In the genomic region with DNA sequence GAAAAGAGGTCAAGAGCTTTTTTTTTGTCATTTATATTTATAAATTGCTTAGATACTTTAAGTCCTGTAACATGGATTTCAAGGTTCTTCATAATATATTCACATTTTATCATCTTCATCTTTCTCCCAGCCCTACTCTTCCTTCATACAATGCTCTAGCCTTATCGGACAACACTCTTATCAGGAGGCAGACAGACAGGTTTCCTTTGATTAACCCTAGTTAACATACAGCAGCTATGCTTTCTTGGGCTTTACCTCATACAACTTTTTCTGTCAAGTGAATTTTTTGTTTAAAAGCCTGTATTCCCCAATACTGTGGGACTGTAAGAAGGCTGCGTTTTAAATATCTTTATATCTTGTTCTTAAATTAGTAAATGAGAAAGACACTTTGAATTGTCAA, we compare ENCODE assay signal across 1 mouse cellular context.
TF ChIP-seq lines count a peak whose summit lies in the region.

No protein-coding gene starts in this region.

TF ChIP-seq in MEL, 35 proteins besides CTCF, POLR2A, EP300 and RAD21:
- TF ChIP-seq ZKSCAN1 (IDR thresholded peaks at IDR 0.05; ENCODE audit: low read depth, low read length) (no peak), POLR2AphosphoS5 (IDR thresholded peaks at IDR 0.05; ENCODE audit: borderline replicate concordance, low read depth, low read length) (no peak), NRF1 (IDR thresholded peaks at IDR 0.05; ENCODE audit: insufficient read depth, low read depth, low read length, poor library complexity, severe bottlenecking) (no peak), KAT2A (conservative IDR thresholded peaks at IDR 0.05; ENCODE audit: low read depth, low read length) (no peak), BHLHE40 (IDR thresholded peaks at IDR 0.05; ENCODE audit: borderline replicate concordance, low read depth, low read length) (no peak), NELFE (IDR thresholded peaks at IDR 0.05; ENCODE audit: low read depth, low read length) (no peak), RCOR1 (IDR thresholded peaks at IDR 0.05; ENCODE audit: low read depth, low read length) (no peak), ETS1 (IDR thresholded peaks at IDR 0.05; ENCODE audit: low read depth, low read length) (peak; percentile 51), USF1 (IDR thresholded peaks at IDR 0.05; ENCODE audit: low read depth, low read length) (no peak), TCF12 (IDR thresholded peaks at IDR 0.05; ENCODE audit: low read depth, low read length) (peak; percentile 76), HCFC1 (IDR thresholded peaks at IDR 0.05; ENCODE audit: low read depth, low read length) (no peak), POLR2AphosphoS2 (IDR thresholded peaks at IDR 0.05; ENCODE audit: low read length) (no peak), ZNF384 (IDR thresholded peaks at IDR 0.05; ENCODE audit: low read depth, low read length) (no peak; the same call in 1 of the 2 replicates), USF2 (IDR thresholded peaks at IDR 0.05; ENCODE audit: borderline replicate concordance in 1 of 2, insufficient read depth in 1 of 2, low read depth in 1 of 2, low read length in 2 of 2) (no peak), UBTF (IDR thresholded peaks at IDR 0.05; ENCODE audit: borderline replicate concordance, insufficient read depth, low read depth, low read length) (no peak), GATA1 (IDR thresholded peaks at IDR 0.05; ENCODE audit: low read depth, low read length) (peak; percentile 87), MAFK (IDR thresholded peaks at IDR 0.05; ENCODE audit: borderline replicate concordance, low read depth, low read length) (no peak), CHD2 (IDR thresholded peaks at IDR 0.05; ENCODE audit: low read length) (no peak), MXI1 (IDR thresholded peaks at IDR 0.05; ENCODE audit: low read depth, low read length) (no peak), JUND (IDR thresholded peaks at IDR 0.05; ENCODE audit: low read depth, low read length) (no peak), SMC3 (IDR thresholded peaks at IDR 0.05; ENCODE audit: low read depth, low read length) (no peak), E2F4 (IDR thresholded peaks at IDR 0.05; ENCODE audit: borderline replicate concordance, low read depth, low read length) (no peak), MYB (IDR thresholded peaks at IDR 0.05; ENCODE audit: low read depth, low read length) (no peak), MEF2A (IDR thresholded peaks at IDR 0.05; ENCODE audit: extremely low read depth, insufficient replicate concordance, low read depth, low read length, poor library complexity, severe bottlenecking) (no peak), TAL1 (IDR thresholded peaks at IDR 0.05; ENCODE audit: low read length) (peak; percentile 28; the same call in 1 of the 2 replicates), GABPA (IDR thresholded peaks at IDR 0.05; ENCODE audit: low read depth, low read length) (no peak), CHD1 (IDR thresholded peaks at IDR 0.05; ENCODE audit: low read depth, low read length) (no peak), TBP (IDR thresholded peaks at IDR 0.05; ENCODE audit: low read depth, low read length) (no peak), MAX (IDR thresholded peaks at IDR 0.05; ENCODE audit: low read length) (no peak), ZC3H11A (IDR thresholded peaks at IDR 0.05; ENCODE audit: low read depth, low read length) (no peak), MAZ (IDR thresholded peaks at IDR 0.05; ENCODE audit: low read depth, low read length) (no peak), ZMIZ1 (IDR thresholded peaks at IDR 0.05; ENCODE audit: low read depth, low read length) (no peak), MYC (IDR thresholded peaks at IDR 0.05; ENCODE audit: low read depth, low read length) (no peak), ELF1 (IDR thresholded peaks at IDR 0.05; ENCODE audit: low read depth, low read length) (no peak), SIN3A (IDR thresholded peaks at IDR 0.05; ENCODE audit: low read length) (peak; percentile 41; the same call in 1 of the 2 replicates)
